Mouse (Mus musculus) limb, embryonic 15.5 days (tissue): ENCODE data around the gene S100a1. TPM values are rescaled to one million over a fixed set of nuclear protein-coding genes. Genes with fewer than 3 reads are reported as not detected.

ENCODE experiments used
- polyA plus RNA-seq: library from polyadenylated mRNA; unstranded; fragments of >200 nt; fragmentation: Nextera tagmentation; extraction: Ambion mirVana; gene quantifications from 2 replicates; pipeline ENCODE4 v1.2.1, GENCODE M21; 2015

S100a1 gene
- polyA plus RNA-seq, 1 experiment from 2014 or later = 38.7 TPM

Other genes with a start within 250 kb of the S100a1 start
- 3.9 and 4.7 TPM in 2 replicates for gene Dennd4b, start 249.2 kb downstream of the S100a1 start, polyA plus RNA-seq
- gene Gatad2b, start 221.2 kb downstream of the S100a1 start, polyA plus RNA-seq = 13.3 and 14.2 TPM in 2 replicates
- 36.2 and 37.0 TPM in 2 replicates for gene Slc27a3, start 124.5 kb downstream of the S100a1 start, polyA plus RNA-seq
- gene Ints3, start 80.8 kb downstream of the S100a1 start, polyA plus RNA-seq = 25.6 and 28.0 TPM in 2 replicates
- gene Npr1, start 48.5 kb downstream of the S100a1 start, polyA plus RNA-seq = 5.4 and 6.7 TPM in 2 replicates
- gene Ilf2, start 38.3 kb downstream of the S100a1 start, polyA plus RNA-seq = 171 and 176 TPM in 2 replicates
- 89.9 and 95.4 TPM in 2 replicates for gene Snapin, start 23.4 kb downstream of the S100a1 start, polyA plus RNA-seq
- 146 and 147 TPM in 2 replicates for gene Chtop, start 4.9 kb downstream of the S100a1 start, polyA plus RNA-seq
- gene S100a13, start within 50 bp of the S100a1 start, polyA plus RNA-seq = 52.1 and 55.0 TPM in 2 replicates
- 171 TPM in 2 replicates for gene S100a14, start 12.5 kb upstream of the S100a1 start, polyA plus RNA-seq
- 426 and 454 TPM in 2 replicates for gene S100a16, start 22.9 kb upstream of the S100a1 start, polyA plus RNA-seq
- gene S100a3, start 46.2 kb upstream of the S100a1 start, polyA plus RNA-seq = 1.8 and 2.6 TPM in 2 replicates
- not detected in 2 replicates for gene S100a2, start 75.9 kb upstream of the S100a1 start, polyA plus RNA-seq
- gene Gm42674, start 87.5 kb upstream of the S100a1 start, polyA plus RNA-seq = not detected in 2 replicates
- gene S100a4, start 89.4 kb upstream of the S100a1 start, polyA plus RNA-seq = 21.0 and 29.6 TPM in 2 replicates
- not detected in 2 replicates for gene S100a5, start 94.1 kb upstream of the S100a1 start, polyA plus RNA-seq
- 481 and 553 TPM in 2 replicates for gene S100a6, start 98.5 kb upstream of the S100a1 start, polyA plus RNA-seq
- 8.4 and 9.6 TPM in 2 replicates for gene S100a7a, start 139.6 kb upstream of the S100a1 start, polyA plus RNA-seq
- gene S100a8, start 154.6 kb upstream of the S100a1 start, polyA plus RNA-seq = 30.5 and 33.3 TPM in 2 replicates
- gene S100a9, start 181.3 kb upstream of the S100a1 start, polyA plus RNA-seq = 20.9 and 25.6 TPM in 2 replicates
- 1.2 and 1.3 TPM in 2 replicates for gene Pglyrp4, start 212.5 kb upstream of the S100a1 start, polyA plus RNA-seq